Mouse (Mus musculus) c-Kit-positive CD71-positive TER-119-negative erythroid progenitor cells, embryonic 14.5 days (primary cell): ENCODE data around the gene Lsamp.

Source experiments
- DNase-seq: peaks from one replicate; pipeline ENCODE4 v3.0.0-alpha.2; 2013; ENCODE audit warnings: low read depth

Gene Lsamp

DNA sequence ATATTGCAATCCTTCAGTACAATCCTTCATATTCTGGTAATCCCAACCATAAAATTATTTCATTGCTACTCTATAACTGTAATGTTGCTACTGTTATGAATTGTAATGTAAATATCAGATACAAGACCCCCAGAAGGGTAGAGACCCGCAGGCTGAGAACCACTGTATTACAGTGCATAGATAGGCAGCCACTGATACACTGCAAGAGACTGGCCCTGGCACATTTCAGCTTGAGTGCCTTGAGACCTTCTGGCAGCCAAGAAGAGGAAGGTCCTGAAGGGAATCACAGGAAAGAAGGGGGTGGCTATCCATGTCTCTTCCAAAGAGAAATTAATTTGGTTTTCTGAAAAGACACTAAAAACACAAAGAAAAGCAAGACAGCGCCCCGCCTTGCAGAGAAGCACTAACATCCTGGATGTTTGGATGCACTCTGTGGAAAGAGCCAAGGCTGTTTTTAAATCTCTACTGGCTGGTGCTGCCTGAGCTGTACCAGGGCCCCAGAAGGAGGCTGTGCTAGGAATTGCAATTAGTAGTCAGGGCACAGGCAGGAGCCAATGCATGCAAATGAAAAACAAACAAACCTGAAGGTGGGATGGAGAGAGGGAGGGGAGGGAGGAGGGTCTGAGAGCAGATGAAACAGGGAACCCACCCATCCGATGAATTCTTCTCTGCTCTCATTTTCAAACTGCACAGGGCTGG lies 1787.4 kb downstream of the Lsamp start:
- no peak for DNase-seq

DNA sequence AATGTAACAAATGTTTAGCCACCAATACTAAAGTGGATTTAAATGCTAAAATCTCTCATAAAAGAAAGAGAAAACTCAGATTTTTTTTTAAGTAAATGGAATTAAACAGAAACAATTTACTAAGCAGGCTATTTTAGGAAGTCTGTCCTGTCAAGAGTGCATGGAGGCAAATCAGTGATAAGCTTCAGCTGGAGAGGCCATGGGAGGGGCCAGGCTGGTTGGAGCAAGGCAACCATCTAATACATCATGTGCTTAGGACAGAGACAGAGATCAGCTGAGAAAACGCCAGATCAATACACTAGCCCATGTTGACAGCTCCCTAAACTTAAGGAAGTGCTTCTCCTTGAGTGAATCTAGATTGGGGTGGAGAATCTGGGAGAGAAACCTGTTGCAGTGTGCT lies 1793.4 kb downstream of the Lsamp start:
- DNase-seq, result no peak

- no peak for DNase-seq
These were observed 1801.4 kb downstream of the Lsamp start for GRCm38 (mm10) chr16:41785600-41785999.

- DNase-seq, result no peak
These were observed 1802.5 kb downstream of the Lsamp start for GRCm38 (mm10) chr16:41786704-41787103.

DNA sequence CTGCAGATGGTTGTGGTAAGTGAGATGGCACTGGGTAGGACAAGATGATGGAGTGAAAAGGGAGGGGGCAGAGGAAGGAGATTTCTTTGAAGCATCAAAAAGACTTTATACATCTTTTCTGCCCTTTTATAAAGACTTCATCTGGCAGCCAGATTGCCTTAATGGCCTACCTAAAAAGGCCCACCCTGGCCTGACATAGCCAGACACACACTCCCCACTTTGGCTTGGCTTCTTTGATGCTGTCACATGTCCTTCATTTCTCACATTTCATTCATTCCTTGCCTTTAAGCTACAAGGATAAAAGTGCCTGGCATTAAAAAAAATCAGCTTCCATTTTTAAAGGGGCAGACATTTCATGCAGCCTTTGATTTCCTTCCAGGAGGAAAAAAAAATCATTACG lies 1803.0 kb downstream of the Lsamp start:
- no peak for DNase-seq

- DNase-seq, result no peak
These were observed 1805.9 kb downstream of the Lsamp start for GRCm38 (mm10) chr16:41790016-41790415.

DNA sequence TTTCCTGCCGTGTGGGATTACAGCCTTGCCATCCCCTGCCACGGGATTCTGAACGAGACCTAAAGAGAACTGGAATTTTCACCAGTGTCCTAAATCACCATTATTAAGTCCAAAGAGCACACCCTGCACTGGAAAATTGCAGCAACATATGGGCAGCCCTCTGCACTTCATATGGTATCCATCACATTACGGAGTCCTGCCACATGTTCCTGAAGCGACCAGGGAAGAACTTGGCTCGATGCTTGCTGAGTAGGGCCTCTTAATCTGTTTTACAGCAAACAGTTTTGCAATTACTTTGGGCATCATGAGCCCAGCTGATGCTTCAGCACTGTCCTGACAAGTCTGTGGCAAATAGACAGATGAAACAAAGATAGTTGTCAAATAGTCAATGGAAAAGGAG lies 1836.2 kb downstream of the Lsamp start:
- no peak for DNase-seq

DNA sequence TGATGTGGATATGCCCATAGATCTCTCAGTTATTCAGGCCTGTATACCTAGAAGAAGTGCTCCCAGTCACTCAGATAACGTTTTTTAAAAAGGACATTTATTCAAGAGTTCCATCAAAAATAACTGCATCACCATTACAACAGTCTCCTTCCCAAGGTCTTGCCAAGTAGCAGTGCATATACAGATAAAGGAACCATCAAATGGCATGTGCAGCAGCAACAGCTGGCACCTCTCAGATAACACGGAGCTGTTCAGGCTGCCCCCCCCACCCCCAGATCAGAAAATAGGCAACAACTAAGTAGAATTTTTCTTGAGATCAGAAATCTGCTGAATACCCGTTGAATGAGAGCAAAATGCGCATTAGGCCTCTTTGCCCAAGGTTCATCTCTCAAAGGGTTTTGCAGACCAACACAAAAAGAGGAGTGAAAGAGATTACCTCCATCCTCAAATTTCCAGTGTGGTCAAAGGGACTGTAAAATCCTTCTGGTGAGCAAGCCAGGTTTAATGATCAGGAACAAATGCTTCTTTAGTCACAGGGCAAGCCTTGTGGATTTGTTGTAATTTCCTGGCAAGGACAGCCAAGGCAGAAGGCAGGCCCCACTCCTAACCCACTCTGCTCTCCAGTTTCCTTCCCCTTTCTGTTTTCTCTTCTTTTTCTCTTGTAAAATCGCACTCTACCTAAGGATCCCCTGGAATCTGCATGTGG lies 1842.9 kb downstream of the Lsamp start:
- no peak for DNase-seq

DNA sequence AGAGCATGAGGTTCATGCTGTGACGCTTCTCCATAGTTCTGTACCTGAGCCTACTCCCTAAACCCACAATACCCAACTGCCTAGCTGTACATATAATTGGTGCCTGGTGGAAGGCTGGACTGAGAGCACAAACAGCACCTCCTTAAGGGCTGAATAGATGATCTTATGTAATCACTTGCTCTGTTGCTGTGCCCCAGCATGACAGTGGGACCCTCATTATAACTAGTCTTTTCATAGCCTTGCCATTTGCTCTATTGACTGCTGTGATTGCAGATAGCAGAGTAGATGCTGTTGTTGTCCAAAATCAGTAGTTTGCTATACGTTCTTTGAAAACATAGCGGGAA lies 1843.4 kb downstream of the Lsamp start:
- DNase-seq, result no peak

GRCm38 (mm10) chr16:41834637-41835036 lies 1850.5 kb downstream of the Lsamp start:
- DNase-seq, result no peak

- DNase-seq, result no peak
These were observed 1851.6 kb downstream of the Lsamp start for GRCm38 (mm10) chr16:41835745-41836144.

- DNase-seq, result no peak
These were observed 1855.7 kb downstream of the Lsamp start for GRCm38 (mm10) chr16:41839751-41840404.

DNA sequence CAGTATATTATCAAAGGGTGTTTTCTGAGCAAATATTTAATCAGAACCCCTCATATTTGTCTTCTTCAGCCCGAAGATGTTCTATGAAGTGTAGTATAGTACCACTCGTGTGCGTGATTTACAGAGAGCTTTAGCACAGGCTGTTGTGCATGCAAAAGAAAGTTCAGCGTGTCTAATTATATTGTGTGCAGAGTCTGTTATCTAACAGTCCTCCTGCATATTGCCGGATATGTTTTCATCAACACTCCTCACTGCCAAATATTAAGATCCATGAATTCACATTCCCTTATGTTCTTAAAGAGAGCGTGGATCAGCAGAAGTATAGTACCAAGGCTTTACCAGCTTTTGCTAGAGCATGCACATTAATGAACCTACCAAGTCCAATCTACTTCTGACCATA lies 1862.7 kb downstream of the Lsamp start:
- DNase-seq, result no peak

DNA sequence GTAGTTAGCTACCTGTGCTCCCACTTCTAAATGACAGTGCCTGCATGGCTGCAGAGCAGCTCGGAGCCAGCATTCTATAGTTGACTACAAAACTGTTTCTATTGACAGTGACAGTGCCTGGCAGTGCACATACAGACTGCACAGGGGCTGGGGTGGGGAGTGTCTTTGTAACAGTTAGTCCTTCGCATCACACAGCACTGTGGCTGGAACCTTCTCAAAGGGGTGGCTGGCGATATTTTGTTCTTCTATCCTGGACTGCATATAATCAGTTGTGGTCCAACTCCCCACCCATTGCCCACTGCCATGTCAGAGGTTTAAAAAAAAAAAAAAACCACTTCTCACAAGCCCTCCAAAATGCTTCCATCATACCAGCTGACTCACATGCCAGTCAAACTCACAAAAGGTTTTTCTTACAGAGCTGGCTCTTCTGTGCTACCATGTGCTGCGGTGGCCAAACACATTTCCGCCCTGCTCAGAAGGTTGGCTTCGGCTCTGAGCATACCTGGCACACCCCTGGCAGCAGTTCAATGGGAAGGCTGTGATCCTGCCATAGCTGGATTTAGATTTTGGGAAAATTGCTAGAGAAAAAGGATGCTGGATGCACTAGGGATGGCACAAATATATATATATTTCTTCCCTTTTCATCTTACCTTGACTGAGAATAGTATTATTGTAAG lies 1887.9 kb downstream of the Lsamp start:
- DNase-seq, result no peak

DNA sequence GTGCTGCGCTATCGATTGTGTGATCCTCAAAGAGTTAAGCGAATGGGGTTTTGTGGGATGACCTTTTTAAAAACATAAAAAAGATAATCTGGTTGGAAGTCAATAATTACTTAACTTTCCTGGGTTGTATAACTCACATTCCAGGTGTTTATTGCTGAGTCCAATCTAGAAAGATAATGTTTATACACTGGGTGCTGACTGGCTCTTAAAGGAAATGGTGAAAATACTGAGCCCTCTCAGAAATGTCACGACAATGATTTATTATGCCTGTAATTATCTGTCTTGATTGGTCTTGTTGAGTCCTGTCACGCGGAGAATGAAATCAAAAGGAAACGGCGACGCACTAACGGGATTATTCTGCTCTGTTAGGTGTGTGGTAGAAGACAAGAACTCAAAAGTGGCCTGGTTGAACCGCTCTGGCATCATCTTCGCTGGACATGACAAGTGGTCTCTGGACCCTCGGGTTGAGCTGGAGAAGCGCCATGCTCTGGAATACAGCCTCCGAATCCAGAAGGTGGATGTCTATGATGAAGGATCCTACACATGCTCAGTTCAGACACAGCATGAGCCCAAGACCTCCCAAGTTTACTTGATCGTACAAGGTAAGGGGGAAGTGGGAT lies 1904.5 kb downstream of the Lsamp start:
- no peak for DNase-seq

GRCm38 (mm10) chr16:41900783-41901182 lies 1916.6 kb downstream of the Lsamp start:
- DNase-seq, result no peak

- no peak for DNase-seq
These were observed 1919.5 kb downstream of the Lsamp start for GRCm38 (mm10) chr16:41903654-41904053.

GRCm38 (mm10) chr16:41912584-41913193 lies 1928.5 kb downstream of the Lsamp start:
- DNase-seq, result no peak

DNA sequence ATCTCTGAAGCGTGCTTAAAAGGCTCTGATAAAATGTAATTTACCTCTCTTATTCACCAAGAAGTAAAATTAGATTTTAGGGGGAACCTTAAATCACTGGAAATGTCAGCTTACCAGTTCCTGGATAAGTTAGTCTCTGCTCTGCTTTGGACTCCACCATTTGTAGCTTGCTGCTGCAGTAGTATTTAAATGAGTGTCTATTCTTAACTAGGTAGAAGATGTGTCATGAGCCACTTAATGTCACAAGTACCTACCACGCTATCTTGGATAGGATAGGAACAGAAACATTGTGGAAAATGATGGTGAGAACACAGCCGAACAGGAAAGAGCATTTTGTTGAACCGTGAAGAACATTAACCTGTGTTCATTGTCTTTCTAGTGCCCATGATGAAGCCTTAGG lies 1929.2 kb downstream of the Lsamp start:
- DNase-seq, result no peak

GRCm38 (mm10) chr16:41916342-41916741 lies 1932.2 kb downstream of the Lsamp start:
- no peak for DNase-seq

- no peak for DNase-seq
These were observed 1933.1 kb downstream of the Lsamp start for GRCm38 (mm10) chr16:41917057-41917821.
